Mouse (Mus musculus): ENCODE data around the gene Bbs12. TPM values are rescaled to one million over a fixed set of nuclear protein-coding genes. Genes with fewer than 3 reads are reported as not detected.

Gene Bbs12
- polyA plus RNA-seq, 1 experiment from 2014 or later: 6.1 TPM

DNA sequence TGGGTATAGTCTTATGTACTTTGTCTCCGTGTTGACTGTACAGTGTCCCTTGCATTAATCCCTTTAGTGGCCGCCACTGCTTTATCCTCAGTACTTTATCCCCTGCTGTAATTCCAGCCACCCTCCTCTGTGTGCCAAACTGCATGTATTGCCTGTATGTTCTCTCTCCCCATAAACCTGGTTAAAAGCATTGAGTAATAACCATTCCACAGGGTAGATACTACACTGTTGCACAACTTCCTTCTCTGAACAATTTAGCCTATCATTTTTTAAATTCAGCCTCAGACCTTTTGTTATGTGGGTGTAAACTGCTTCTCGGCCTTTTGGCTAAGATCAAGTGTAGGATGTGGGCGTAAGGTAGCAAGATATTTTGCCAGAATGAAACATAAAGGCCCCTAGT lies 52.8 kb downstream of the Bbs12 start:
- no peaks in the 10 kb centered on the region for H3K4me1 ChIP-seq
- H3K4me3 ChIP-seq: no peak overlapping the region
- H3K4me2 ChIP-seq: no peak overlapping the region
- no peak for ATAC-seq
- no peaks in the 10 kb centered on the region for H3K9me3 ChIP-seq (replicated peaks)
- H3K27me3 ChIP-seq: no peaks in the 10 kb centered on the region
- WGBS: 82% methylated on average over 4 of the region's 4 CpGs
- no peak overlapping the region for H3K9ac ChIP-seq
- no peak overlapping the region for H3K27ac ChIP-seq
- no peaks in the 10 kb centered on the region for H3K36me3 ChIP-seq (ENCODE audit: poor library complexity, severe bottlenecking)

DNA sequence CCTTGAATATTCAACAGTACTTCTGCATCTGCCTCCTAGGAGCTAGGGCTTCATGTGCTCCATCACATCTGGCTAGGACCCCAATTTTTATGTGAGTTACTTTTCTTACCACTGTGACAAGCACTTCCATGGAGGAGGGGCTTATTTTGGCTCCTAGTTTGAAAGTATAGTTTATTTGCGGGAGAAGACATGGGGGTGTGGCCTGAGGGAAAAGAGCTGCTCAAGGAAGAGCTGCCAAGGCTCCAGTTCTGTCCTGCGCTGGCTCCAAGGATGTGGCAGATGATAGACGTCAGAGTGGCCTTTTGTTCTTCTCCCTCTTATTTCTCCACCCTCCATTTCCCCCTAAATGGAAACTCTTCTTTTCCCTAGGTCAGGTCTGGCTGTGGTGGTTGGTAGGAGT lies 53.6 kb downstream of the Bbs12 start:
- H3K27ac ChIP-seq: no peak overlapping the region
- H3K9me3 ChIP-seq (replicated peaks): no peaks in the 10 kb centered on the region
- H3K9ac ChIP-seq: no peak overlapping the region
- ATAC-seq: no peak
- 61% methylated on average over 3 of the region's 3 CpGs for WGBS
- H3K27me3 ChIP-seq: no peaks in the 10 kb centered on the region
- no peak overlapping the region for H3K4me3 ChIP-seq
- no peaks in the 10 kb centered on the region for H3K36me3 ChIP-seq (ENCODE audit: poor library complexity, severe bottlenecking)
- no peak overlapping the region for H3K4me2 ChIP-seq
- H3K4me1 ChIP-seq: no peaks in the 10 kb centered on the region

DNA sequence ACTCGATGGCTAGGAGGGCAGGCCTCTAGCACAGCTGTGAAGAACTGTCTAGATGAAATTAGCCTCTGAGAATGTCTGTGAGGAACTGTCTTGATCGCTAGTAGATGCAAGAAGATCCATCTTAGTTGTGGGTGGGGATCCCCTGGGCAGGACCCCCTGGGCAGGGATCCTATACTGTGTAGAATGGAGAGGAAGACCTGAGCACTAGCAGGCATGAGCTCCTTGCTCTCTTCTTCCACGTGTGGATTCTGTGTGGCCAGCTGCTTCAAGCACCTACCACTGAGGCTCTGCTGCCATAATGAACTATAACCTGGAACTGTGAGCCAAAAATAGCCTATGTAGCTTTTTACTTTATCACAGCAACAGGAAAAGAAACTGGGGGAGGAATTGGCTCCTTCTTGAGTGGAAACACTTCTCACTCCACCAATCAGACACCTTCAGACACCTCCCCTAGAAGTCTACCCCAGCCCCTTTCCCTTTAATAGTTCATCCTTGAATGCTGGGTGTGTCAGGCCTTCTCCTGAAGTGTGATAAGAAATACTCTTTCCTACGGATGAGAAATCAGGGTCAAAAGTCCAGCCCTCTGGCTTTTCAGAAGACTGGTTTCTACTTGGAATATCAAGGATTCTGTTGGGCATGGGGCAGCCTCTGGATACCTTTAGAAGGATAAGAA lies 54.2 kb downstream of the Bbs12 start:
- H3K4me2 ChIP-seq: no peak overlapping the region
- H3K9ac ChIP-seq: no peak overlapping the region
- no peaks in the 10 kb centered on the region for H3K9me3 ChIP-seq (replicated peaks)
- WGBS: 71% methylated on average over 4 of the region's 4 CpGs
- no peaks in the 10 kb centered on the region for H3K36me3 ChIP-seq (ENCODE audit: poor library complexity, severe bottlenecking)
- H3K27ac ChIP-seq: no peak overlapping the region
- no peaks in the 10 kb centered on the region for H3K27me3 ChIP-seq
- ATAC-seq: no peak
- no peaks in the 10 kb centered on the region for H3K4me1 ChIP-seq
- no peak overlapping the region for H3K4me3 ChIP-seq

DNA sequence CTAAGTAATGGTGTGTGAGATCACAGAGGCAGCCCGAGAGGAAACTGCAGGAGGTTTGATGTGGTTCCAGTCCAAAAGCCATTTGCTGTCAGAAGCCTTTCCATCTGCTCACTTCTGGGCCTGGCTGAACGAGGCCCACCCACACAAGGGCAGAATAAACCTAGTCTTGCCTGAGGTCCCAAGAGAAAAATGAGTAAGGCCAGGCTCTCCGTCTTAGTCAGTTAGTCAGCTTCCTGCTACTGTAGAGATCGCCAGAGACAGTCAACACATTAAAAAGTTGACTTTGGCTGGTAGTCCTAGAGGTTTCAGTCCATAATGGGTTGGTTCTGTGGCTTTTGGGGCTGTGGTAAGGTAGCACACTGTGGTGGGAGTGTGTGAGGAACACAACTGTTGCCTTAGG lies 58.1 kb downstream of the Bbs12 start:
- Histone ChIP-seq H3K36me3 (ENCODE audit: poor library complexity, severe bottlenecking) (no peaks in the 10 kb centered on the region), H3K9me3 (replicated peaks) (no peaks in the 10 kb centered on the region), H3K4me1 (no peaks in the 10 kb centered on the region), H3K9ac (no peak overlapping the region), H3K4me2 (no peak overlapping the region), H3K27me3 (no peaks in the 10 kb centered on the region), H3K4me3 (no peak overlapping the region), H3K27ac (no peak overlapping the region)
- 74% methylated on average over 4 of the region's 4 CpGs for WGBS
- ATAC-seq: no peak

Other genes starting within 250 kb of the Bbs12 start
- 0.22 and 0.34 TPM in 2 replicates for gene Adad1, start 249.0 kb upstream of the Bbs12 start, polyA plus RNA-seq (2015; fragmentation: Nextera tagmentation; extraction: Ambion mirVana)
- 0.40 TPM in 2 replicates for gene Il2, start 186.6 kb upstream of the Bbs12 start, polyA plus RNA-seq (2015; fragmentation: Nextera tagmentation; extraction: Ambion mirVana)
- gene Il21, start 79.9 kb upstream of the Bbs12 start, polyA plus RNA-seq (2015; fragmentation: Nextera tagmentation; extraction: Ambion mirVana): not detected in 2 replicates
- gene Cetn4, start 154 bp downstream of the Bbs12 start, polyA plus RNA-seq (2015; fragmentation: Nextera tagmentation; extraction: Ambion mirVana): 2.9 and 3.4 TPM in 2 replicates
- gene Fgf2, start 35.8 kb downstream of the Bbs12 start, polyA plus RNA-seq (2015; fragmentation: Nextera tagmentation; extraction: Ambion mirVana): 0.42 and 0.44 TPM in 2 replicates
- gene Spata5, start 107.3 kb downstream of the Bbs12 start, polyA plus RNA-seq (2015; fragmentation: Nextera tagmentation; extraction: Ambion mirVana): 33.3 and 38.3 TPM in 2 replicates
- gene Nudt6, start 107.7 kb downstream of the Bbs12 start, polyA plus RNA-seq (2015; fragmentation: Nextera tagmentation; extraction: Ambion mirVana): 3.3 and 4.6 TPM in 2 replicates